Mouse (Mus musculus): Measurements from ENCODE around the gene Mrgprb3. TPM values are rescaled to one million over a fixed set of nuclear protein-coding genes. Genes with fewer than 3 reads are reported as not detected.

Gene Mrgprb3
- polyA plus RNA-seq (2015; fragmentation: Nextera tagmentation; extraction: Ambion mirVana) = not detected in 2 replicates

GRCm38 (mm10) chr7:48643711-48644110 is at the start of gene Mrgprb3:
Gene Mrgprb3, minus strand, starts transcription at chr7:48643811.
- WGBS = 90% methylated on average over 2 of the region's 2 CpGs
- no peak within 1 kb of the TSS for H3K4me2 ChIP-seq
- no peak within 1 kb of the TSS for H3K27ac ChIP-seq
- no peak within 1 kb of the TSS for H3K9ac ChIP-seq
- no peak for ATAC-seq (ENCODE audit: insufficient number of reproducible peaks, insufficient read depth, low FRiP score, low TSS enrichment, low read depth)
- no peak within 1 kb of the TSS for H3K4me3 ChIP-seq
- no peaks in the 10 kb centered on the region for H3K36me3 ChIP-seq
- no peaks in the 10 kb centered on the region for H3K4me1 ChIP-seq
- no peaks in the 10 kb centered on the region for H3K27me3 ChIP-seq
- H3K9me3 ChIP-seq = 0 out of 2 replicates have a peak, but pooled peaks cover 5% of the 10 kb centered on the region

Other genes starting within 250 kb of the Mrgprb3 start
- not detected in 2 replicates for gene Mrgprb1, start 187.5 kb downstream of the Mrgprb3 start, polyA plus RNA-seq (2015; fragmentation: Nextera tagmentation; extraction: Ambion mirVana)
- not detected in 2 replicates for gene Mrgprx2, start 144.5 kb downstream of the Mrgprb3 start, polyA plus RNA-seq (2015; fragmentation: Nextera tagmentation; extraction: Ambion mirVana)
- not detected in 2 replicates for gene Mrgprb2, start 85.7 kb downstream of the Mrgprb3 start, polyA plus RNA-seq (2015; fragmentation: Nextera tagmentation; extraction: Ambion mirVana)
- gene Zdhhc13, start 145.2 kb upstream of the Mrgprb3 start, polyA plus RNA-seq (2015; fragmentation: Nextera tagmentation; extraction: Ambion mirVana) = 28.5 and 30.4 TPM in 2 replicates
- gene Csrp3, start 204.2 kb upstream of the Mrgprb3 start, polyA plus RNA-seq (2015; fragmentation: Nextera tagmentation; extraction: Ambion mirVana) = 3.6 and 6.4 TPM in 2 replicates
- 15.7 and 17.3 TPM in 2 replicates for gene E2f8, start 237.8 kb upstream of the Mrgprb3 start, polyA plus RNA-seq (2015; fragmentation: Nextera tagmentation; extraction: Ambion mirVana)

Data from embryonic facial prominence, embryonic 13.5 days (tissue).